Mouse (Mus musculus): Measurements from ENCODE around the gene G2e3. TPM values are rescaled to one million over a fixed set of nuclear protein-coding genes. Genes with fewer than 3 reads are reported as not detected.

Gene G2e3
- polyA plus RNA-seq, 1 experiment from 2014 or later: 45.4 TPM

GRCm38 (mm10) chr12:51402060-51402698, 54.3 kb downstream of the G2e3 start:
- Histone ChIP-seq H3K4me3 (no peak overlapping the region), H3K36me3 (replicated peaks) (peaks cover 86% of the 10 kb centered on the region), H3K27me3 (replicated peaks; ENCODE audit: low read depth, poor library complexity, severe bottlenecking) (no peaks in the 10 kb centered on the region), H3K4me1 (no peaks in the 10 kb centered on the region), H3K27ac (replicated peaks) (no peak overlapping the region), H3K9me3 (no peaks in the 10 kb centered on the region)
- WGBS: 79% methylated on average over 5 of the region's 5 CpGs
- DNase-seq (ENCODE audit: low spot score): peak; percentile 15

DNA sequence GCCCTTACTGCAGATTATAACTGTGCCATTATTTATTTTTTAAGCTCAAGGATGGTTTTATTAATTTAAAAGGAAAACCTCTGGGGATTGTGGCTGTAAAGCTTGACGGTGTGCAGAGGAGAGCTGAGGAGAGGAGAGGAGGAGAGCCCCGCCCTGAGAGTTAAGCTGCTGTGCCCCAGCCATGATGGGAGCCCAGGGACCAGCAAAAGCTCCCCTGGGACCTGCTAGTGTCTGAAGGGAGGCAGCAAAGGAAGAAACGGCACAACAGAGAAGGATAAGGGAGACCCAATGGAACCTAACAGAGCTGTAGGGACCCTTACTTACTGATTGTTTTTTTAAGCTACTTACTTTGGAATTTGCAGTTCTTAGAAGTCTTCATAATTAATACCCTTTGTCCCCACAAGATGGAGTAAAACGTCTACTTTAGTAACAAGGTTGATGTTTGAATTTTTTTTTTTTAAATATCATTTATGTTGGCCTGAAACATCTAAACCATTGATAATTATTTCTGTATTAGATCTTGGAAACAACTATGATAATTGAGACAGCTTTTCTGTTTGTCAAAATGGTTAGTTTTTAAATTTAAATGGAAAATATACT, 56.2 kb downstream of the G2e3 start:
- peaks cover 80% of the 10 kb centered on the region for H3K36me3 ChIP-seq (replicated peaks)
- no peaks in the 10 kb centered on the region for H3K9me3 ChIP-seq
- H3K27me3 ChIP-seq (replicated peaks; ENCODE audit: low read depth, poor library complexity, severe bottlenecking): no peaks in the 10 kb centered on the region
- no peak overlapping the region for H3K27ac ChIP-seq (replicated peaks)
- WGBS: 69% methylated on average over 4 of the region's 4 CpGs
- no peak overlapping the region for H3K4me3 ChIP-seq
- DNase-seq (ENCODE audit: low spot score): no peak
- no peaks in the 10 kb centered on the region for H3K4me1 ChIP-seq

DNA sequence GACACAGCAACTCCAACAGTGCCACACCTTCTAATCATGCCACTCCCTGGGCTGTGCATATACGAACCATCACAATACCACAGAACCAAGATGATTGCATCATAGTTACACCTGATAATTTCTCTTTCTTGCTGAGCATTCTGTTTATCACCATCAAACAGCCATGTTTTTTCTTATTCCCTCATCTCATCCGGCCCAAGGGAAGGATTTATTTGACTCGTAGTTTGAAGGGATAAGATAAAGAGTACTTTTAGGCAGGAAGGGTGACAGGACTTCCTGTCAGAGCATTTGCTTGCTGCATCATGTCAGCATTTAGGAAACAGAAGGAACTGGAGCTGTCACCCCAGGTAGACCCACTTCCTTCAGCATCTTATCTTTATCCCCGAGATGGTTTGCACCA, 63.5 kb downstream of the G2e3 start:
- DNase-seq (ENCODE audit: low spot score): no peak
- Histone ChIP-seq H3K27ac (replicated peaks) (no peak overlapping the region), H3K4me1 (no peaks in the 10 kb centered on the region), H3K36me3 (replicated peaks) (peaks cover 68% of the 10 kb centered on the region), H3K4me3 (no peak overlapping the region), H3K27me3 (replicated peaks; ENCODE audit: low read depth, poor library complexity, severe bottlenecking) (no peaks in the 10 kb centered on the region), H3K9me3 (no peaks in the 10 kb centered on the region)
- 87% methylated on average over 4 of the region's 4 CpGs for WGBS

Other genes starting within 250 kb of the G2e3 start
- 62.3 and 63.7 TPM in 2 replicates for gene Scfd1, start 29.4 kb downstream of the G2e3 start, polyA plus RNA-seq (2016; fragmentation: Nextera tagmentation; extraction: Ambion mirVana)
- gene Coch, start 245.3 kb downstream of the G2e3 start, polyA plus RNA-seq (2016; fragmentation: Nextera tagmentation; extraction: Ambion mirVana): 1.9 and 2.2 TPM in 2 replicates